Mouse (Mus musculus) liver, embryonic 12.5 days (tissue): ENCODE data around the gene Smarcc1. TPM values are rescaled to one million over a fixed set of nuclear protein-coding genes. Genes with fewer than 3 reads are reported as not detected.
"Not testable (repeated sequence)": the region's sequence is repeated elsewhere in the genome, so short reads cannot be mapped to it uniquely, and the experiment has no call there.

ENCODE experiments used
- ATAC-seq: fragments of 200-750 bp; cut with Nextera tagmentation; 2 replicates; pipeline ENCODE4 v1.8.0; 2017; ENCODE audit warnings: moderate number of reproducible peaks, mild to moderate bottlenecking, moderate library complexity
- H3K27ac ChIP-seq: fragments of 300-500 bp; sonication (generic); 2 replicates; pipeline ENCODE4 v1.5.1; 2016; ENCODE audit warnings: mild to moderate bottlenecking
- H3K27me3 ChIP-seq: fragments of 300-500 bp; sonication (generic); replicated peaks from 2 replicates; pipeline ENCODE4 v1.6.1; 2016; ENCODE audit warnings: mild to moderate bottlenecking, moderate library complexity
- H3K36me3 ChIP-seq: fragments of 300-500 bp; sonication (generic); 2 replicates; pipeline ENCODE4 v1.6.1; 2016; ENCODE audit warnings: mild to moderate bottlenecking, moderate library complexity
- H3K4me1 ChIP-seq: fragments of 300-500 bp; sonication (generic); 2 replicates; pipeline ENCODE4 v1.6.1; 2016
- H3K4me2 ChIP-seq: fragments of 300-500 bp; sonication (generic); 2 replicates; pipeline ENCODE4 v1.6.1; 2016; ENCODE audit warnings: mild to moderate bottlenecking, moderate library complexity
- H3K4me3 ChIP-seq: fragments of 300-500 bp; sonication (generic); 2 replicates; pipeline ENCODE4 v1.5.1; 2016; ENCODE audit warnings: mild to moderate bottlenecking, moderate library complexity
- H3K9ac ChIP-seq: fragments of 300-500 bp; sonication (generic); 2 replicates; pipeline ENCODE4 v1.6.1; 2016; ENCODE audit warnings: mild to moderate bottlenecking, moderate library complexity
- H3K9me3 ChIP-seq: fragments of 300-500 bp; sonication (generic); replicated peaks from 2 replicates; pipeline ENCODE4 v1.6.1; 2016; ENCODE audit warnings: mild to moderate bottlenecking, moderate library complexity
- WGBS: fragments of 180-500 bp; shearing (Covaris S2); methylation state at CpG from one replicate; pipeline ENCODE4 v1.1.7; 2016; ENCODE audit not compliant: insufficient replicate concordance; 5-methylcytosine and 5-hydroxymethylcytosine counted together
- polyA plus RNA-seq: library from polyadenylated mRNA; unstranded; fragments of >200 nt; fragmentation: Nextera tagmentation; extraction: Ambion mirVana; gene quantifications from 2 replicates; pipeline ENCODE4 v1.2.1, GENCODE M21; 2016

The Smarcc1 gene
- polyA plus RNA-seq, 1 experiment from 2014 or later, result 69.2 TPM

DNA sequence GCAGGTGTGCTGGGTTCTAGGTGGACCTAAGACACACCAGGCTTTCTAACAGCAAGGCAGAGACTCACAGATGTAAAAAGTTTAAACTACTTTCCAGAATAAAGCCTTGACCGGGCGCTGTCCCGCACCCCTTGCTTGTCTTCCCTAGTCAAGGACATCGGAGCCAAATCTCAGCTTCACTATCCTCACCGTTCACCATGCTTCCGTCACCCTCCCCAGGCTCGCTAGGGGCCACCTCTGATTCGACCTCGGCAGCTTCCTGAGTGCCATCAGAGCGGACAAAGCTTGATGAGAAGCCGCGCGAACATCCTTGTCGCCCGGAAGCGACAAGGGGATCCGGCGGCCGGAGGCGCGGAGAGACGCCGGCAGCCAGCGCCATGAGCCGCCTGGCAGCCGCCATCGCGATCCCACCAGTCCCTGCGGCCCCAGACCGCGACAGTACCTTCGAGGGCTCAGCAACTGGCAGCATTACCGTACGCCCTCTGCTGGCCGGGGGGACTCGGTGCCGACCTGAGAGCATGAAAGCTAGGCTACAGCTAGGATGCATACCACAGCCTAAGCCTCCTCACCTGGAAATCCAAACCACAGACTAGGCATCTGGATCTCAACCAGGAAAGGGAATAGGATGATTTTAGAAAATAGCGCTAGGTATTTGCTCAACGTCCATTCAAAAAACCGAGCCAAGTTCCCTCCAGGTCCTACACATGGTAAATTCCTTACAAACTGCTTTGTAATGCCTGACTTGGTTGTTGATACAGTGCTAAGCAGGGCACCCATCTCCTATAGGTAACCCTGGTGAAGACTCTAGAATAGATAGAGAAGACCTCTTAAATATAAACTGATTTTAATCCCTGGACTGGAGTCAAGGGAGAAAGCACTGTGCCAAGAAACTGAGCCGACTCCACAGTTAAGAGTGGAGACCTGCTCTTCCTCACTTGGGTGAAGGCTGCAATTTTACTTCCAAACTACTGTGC lies 16.6 kb upstream of the Smarcc1 start:
- Histone ChIP-seq H3K36me3 (peaks cover 69% of the 10 kb centered on the region), H3K9ac (peak overlapping the region; percentile 87), H3K9me3 (no peaks in the 10 kb centered on the region), H3K27ac (peak overlapping the region; percentile 65), H3K4me1 (peaks cover 34% of the 10 kb centered on the region), H3K27me3 (no peaks in the 10 kb centered on the region), H3K4me2 (peak overlapping the region; percentile 76), H3K4me3 (peak overlapping the region; percentile 90)
- 3% methylated on average over 41 of the region's 41 CpGs for WGBS
- ATAC-seq, result peak; percentile 94

DNA sequence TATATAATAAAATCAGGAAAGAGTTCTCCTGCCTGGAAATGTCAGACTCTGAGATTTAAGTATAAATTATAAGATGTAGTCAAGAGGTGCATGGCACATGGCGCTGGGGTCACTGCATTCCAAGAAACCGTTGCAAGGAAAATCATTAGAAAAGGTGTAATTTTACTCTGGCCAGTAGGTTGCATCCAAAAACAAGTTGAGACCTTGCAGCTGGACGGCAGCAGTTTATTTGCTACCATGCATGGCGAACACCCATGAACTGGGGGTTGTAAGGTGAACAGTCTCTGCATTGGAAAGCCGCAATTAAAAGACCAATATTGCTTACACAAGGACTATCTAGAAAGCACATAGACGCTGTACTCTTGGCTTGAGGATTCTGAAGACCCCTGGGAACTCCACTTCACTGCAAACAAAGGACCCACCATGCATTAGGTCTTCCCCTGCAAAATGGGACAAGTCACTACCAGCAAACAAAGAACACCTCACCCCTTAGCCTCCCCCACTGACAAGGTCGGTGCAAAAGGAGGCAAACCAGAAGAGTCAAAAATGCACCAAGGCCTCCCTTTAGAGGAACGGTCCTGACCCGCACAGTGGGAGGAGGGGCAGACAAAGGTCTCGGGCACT lies 1.0 kb upstream of the Smarcc1 start:
- no peak for ATAC-seq
- H3K9me3 ChIP-seq, result no peaks in the 10 kb centered on the region
- WGBS, result 15% methylated on average over 10 of the region's 10 CpGs
- peak overlapping the region; percentile 93 for H3K27ac ChIP-seq
- peak overlapping the region; percentile 87 for H3K9ac ChIP-seq
- H3K4me3 ChIP-seq, result peak overlapping the region; percentile 88
- H3K4me1 ChIP-seq, result peaks cover 28% of the 10 kb centered on the region
- H3K36me3 ChIP-seq, result peaks cover 41% of the 10 kb centered on the region
- peak overlapping the region; percentile 91 for H3K4me2 ChIP-seq
- no peaks in the 10 kb centered on the region for H3K27me3 ChIP-seq

DNA sequence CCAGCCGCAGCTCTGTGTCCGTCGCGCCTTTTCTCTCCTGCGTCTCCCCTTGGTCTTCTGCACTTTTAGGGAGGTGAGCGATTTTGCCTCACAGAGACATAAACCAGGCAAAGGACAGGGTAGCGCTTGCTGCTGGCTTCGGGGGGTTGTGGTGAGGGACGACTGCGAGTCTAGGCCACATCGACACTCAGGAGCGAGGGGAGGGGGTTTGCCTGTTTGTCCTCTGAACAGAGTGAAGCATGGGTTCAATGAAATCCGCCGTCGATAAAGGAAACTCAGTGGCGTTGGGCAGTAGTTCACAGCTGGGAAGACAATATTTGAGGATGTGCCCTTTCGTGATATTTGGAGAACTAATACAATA lies 251 bp downstream of the Smarcc1 start, which contains the start of gene Dhx30:
Gene Dhx30, minus strand, starts transcription at position 52 of the 361 bp plus-strand sequence.
- peak within 1 kb of the TSS; percentile 93 for H3K27ac ChIP-seq
- no peak for ATAC-seq
- H3K36me3 ChIP-seq, result peaks cover 28% of the 10 kb centered on the region
- H3K9me3 ChIP-seq, result no peaks in the 10 kb centered on the region
- peak within 1 kb of the TSS; percentile 88 for H3K4me3 ChIP-seq
- peak within 1 kb of the TSS; percentile 91 for H3K4me2 ChIP-seq
- WGBS, result under 1% methylated on average over 17 of the region's 17 CpGs
- H3K4me1 ChIP-seq, result peaks cover 28% of the 10 kb centered on the region
- peak within 1 kb of the TSS; percentile 87 for H3K9ac ChIP-seq
- no peaks in the 10 kb centered on the region for H3K27me3 ChIP-seq

DNA sequence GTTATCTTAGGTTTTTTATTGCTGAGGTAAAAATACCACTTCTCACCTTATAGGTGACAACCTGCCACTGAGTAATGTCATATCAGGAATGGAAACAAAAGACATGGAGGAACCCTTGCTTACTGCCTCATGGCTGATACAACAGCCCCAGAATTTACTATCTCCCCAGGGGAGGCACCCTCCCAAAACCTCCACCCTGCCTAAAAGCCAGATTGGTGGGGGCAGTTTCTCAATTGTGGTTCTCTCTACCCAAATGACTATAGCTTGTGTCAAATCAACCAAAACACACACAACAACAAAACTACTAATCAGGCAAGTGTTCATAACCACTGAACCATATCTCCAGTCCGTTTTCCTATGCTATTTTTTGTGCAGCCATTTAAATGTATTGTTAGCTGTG lies 741 bp downstream of the Smarcc1 start:
- Histone ChIP-seq H3K4me2 (peak overlapping the region; percentile 91), H3K27me3 (no peaks in the 10 kb centered on the region), H3K27ac (peak overlapping the region; percentile 93), H3K9ac (peak overlapping the region; percentile 87), H3K4me3 (peak overlapping the region; percentile 88), H3K9me3 (no peaks in the 10 kb centered on the region), H3K4me1 (peaks cover 28% of the 10 kb centered on the region), H3K36me3 (peaks cover 23% of the 10 kb centered on the region)
- no peak for ATAC-seq
- 33% methylated on average over 1 of the region's 1 CpGs for WGBS

DNA sequence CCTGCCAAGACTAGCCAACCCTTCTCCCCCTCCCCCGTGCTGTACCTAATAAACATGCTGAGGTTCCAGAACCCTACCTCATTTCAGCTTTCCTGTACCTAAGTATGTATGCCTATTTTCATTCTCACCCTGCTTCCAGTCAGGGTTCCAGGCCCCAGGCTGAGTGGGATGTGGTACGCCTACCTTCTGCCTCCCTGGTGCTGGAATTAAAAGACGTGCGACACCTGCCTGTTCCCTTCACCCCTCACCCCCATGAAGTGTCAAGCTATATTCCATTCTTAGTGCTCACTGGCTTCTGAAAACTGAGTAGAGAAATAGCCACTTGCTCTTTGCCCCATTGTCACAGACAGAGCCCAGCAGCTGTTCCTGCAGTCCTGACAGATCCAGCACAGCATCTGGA lies 3.9 kb downstream of the Smarcc1 start:
- Histone ChIP-seq H3K4me1 (peaks cover 19% of the 10 kb centered on the region), H3K9ac (no peak overlapping the region), H3K9me3 (no peaks in the 10 kb centered on the region), H3K27ac (no peak overlapping the region), H3K4me2 (no peak overlapping the region), H3K36me3 (peaks cover 9% of the 10 kb centered on the region), H3K4me3 (no peak overlapping the region), H3K27me3 (no peaks in the 10 kb centered on the region)
- 83% methylated on average over 4 of the region's 4 CpGs for WGBS
- no peak for ATAC-seq

DNA sequence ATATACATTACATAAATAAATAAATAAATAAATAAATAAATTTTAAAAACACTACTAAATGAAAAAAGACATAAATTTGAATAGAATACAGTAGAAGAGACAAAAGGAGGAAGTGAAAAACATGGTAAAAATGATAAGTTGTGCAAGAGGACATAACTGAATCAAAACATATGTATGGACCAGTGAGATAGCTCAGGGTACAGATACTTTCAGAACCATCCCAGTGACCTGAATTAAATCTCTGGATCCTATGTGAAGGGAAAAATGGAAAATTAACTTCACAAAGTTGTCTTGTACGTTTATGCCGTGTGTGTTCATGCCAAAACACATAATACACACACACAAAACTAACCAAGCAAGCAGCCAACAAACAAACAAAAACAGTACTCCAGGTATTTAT lies 5.8 kb downstream of the Smarcc1 start:
- peaks cover 9% of the 10 kb centered on the region for H3K36me3 ChIP-seq
- H3K4me1 ChIP-seq, result peaks cover 11% of the 10 kb centered on the region
- no peak overlapping the region for H3K9ac ChIP-seq
- H3K4me2 ChIP-seq, result no peak overlapping the region
- WGBS, result 53% methylated on average over 2 of the region's 2 CpGs
- H3K9me3 ChIP-seq, result no peaks in the 10 kb centered on the region
- no peak for ATAC-seq
- no peaks in the 10 kb centered on the region for H3K27me3 ChIP-seq
- H3K27ac ChIP-seq, result no peak overlapping the region
- H3K4me3 ChIP-seq, result no peak overlapping the region

DNA sequence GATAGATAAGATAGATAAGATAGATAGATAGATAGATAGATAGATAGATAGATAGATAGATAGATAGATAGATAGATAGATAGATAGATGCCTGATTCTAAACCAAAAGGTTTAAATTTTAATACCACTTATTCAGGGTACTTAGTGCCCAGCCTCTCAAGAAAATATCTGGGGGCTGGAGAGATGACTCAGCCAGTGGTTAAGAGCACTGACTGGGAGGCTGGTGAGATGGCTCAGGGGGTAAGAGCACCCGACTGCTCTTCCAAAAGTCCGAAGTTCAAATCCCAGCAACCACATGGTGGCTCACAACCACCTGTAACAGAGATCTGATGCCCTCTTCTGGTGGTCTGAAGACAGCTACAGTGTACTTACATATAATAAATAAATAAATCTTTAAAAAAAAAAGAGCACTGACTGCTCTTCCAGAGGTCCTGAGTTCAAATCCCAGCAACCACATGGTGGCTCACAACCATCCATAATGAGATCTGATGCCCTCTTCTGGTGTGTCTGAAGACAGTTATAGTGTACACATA lies 6.6 kb downstream of the Smarcc1 start:
- not testable (repeated sequence) for H3K27ac ChIP-seq

DNA sequence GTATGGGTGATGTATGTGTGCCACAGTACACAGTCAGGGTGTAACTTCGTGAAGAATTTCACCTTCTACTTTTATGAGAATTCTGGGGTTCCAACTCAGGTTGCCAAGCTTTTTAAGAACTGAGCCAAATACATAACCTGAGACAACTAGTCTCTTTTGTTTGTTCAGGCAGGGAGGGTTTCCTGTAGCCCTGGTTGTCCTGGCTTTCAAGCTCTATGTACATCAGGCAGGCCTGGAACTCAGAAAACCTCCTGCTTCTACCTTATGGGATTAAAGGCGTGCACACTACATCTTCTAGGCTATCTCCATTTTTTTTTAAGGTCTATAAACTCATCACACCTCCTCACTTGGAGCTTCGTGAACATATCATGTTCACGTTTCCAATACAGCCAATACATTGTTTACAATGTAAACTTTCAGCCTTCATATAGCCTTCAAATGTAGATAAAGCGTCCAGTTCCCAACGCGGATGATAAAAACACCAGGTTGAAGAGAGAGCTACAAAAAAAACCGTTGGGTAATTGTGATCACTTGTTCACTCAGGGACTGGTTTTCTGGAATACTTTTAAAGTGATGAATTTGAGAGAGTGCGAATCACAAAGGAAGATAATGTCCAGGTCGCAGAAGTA lies 13.5 kb downstream of the Smarcc1 start:
- WGBS, result 16% methylated on average over 10 of the region's 10 CpGs
- no peak for ATAC-seq

More for the DNA sequence above, 6.6 kb downstream of the Smarcc1 start:
- not testable (repeated sequence) for H3K4me1 ChIP-seq, ATAC-seq, H3K4me2 ChIP-seq, H3K4me3 ChIP-seq, H3K27me3 ChIP-seq, H3K9me3 ChIP-seq, H3K36me3 ChIP-seq, H3K9ac ChIP-seq
- WGBS, result 27% methylated on average over 2 of the region's 2 CpGs

DNA sequence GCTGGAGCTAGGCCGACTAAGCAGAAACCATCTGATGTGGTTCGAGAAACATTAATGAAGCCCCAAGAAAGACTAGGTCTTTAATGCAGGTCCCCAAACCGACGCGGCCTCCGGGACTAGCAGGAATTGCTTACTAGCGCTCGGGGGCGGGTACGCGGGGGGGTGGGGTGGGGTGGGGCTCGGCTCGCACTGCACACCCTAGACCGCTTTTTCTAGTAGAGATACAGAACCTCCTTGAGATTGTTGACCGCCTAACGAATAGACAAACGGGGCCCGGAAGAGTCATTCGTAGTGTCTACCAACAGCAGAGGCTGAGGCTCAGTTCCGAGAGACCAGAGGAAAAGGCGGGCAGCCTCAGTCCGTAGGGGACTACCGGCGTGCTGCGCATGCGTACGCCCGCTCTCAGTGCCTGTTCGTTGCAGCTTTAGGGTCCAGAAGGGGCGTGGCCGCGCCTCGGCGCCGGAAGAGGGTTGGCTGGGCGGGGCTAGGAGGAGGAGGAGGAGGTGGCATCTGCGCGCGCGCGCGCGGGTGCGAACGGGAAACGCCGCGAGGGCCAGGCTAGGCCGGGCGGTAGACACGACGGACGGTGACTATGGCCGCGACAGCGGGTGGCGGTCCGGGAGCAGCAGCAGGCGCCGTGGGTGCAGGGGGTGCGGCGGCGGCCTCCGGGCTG lies 14.2 kb downstream of the Smarcc1 start:
- Histone ChIP-seq H3K9ac (peak overlapping the region; percentile 90), H3K36me3 (peaks cover 30% of the 10 kb centered on the region), H3K27me3 (no peaks in the 10 kb centered on the region), H3K4me2 (peak overlapping the region; percentile 97), H3K4me3 (peak overlapping the region; percentile 85), H3K4me1 (peaks cover 39% of the 10 kb centered on the region), H3K9me3 (no peaks in the 10 kb centered on the region), H3K27ac (peak overlapping the region; percentile 99)
- under 1% methylated on average over 64 of the region's 64 CpGs for WGBS
- peak; percentile 95 for ATAC-seq

More for the DNA sequence above, 13.5 kb downstream of the Smarcc1 start:
- Histone ChIP-seq H3K4me2 (peak overlapping the region; percentile 97), H3K36me3 (peaks cover 24% of the 10 kb centered on the region), H3K4me1 (peaks cover 39% of the 10 kb centered on the region), H3K9me3 (no peaks in the 10 kb centered on the region), H3K4me3 (peak overlapping the region; percentile 85), H3K9ac (peak overlapping the region; percentile 90), H3K27ac (peak overlapping the region; percentile 99), H3K27me3 (no peaks in the 10 kb centered on the region)

DNA sequence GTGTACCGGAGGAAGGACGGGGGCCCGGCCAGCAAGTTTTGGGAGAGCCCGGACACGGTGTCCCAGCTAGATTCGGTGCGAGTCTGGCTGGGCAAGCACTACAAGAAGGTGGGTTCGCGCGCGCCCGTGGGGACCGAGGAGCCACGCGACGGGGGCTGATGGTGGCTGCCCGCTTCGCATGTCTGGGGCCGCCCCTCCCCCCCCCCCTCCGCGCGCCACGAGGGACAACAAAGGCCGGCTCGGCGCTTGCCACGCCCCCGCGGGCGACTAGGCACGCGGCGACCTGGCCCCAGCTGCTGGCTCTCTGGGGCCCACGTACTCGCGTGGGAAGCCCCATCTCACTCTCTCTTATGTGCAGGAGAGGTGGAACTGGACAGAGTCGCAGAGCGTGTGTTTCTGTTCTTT lies 14.7 kb downstream of the Smarcc1 start:
- Histone ChIP-seq H3K27me3 (no peaks in the 10 kb centered on the region), H3K27ac (peak overlapping the region; percentile 99), H3K9me3 (no peaks in the 10 kb centered on the region), H3K36me3 (peaks cover 36% of the 10 kb centered on the region), H3K4me3 (peak overlapping the region; percentile 85), H3K4me2 (peak overlapping the region; percentile 97), H3K4me1 (peaks cover 41% of the 10 kb centered on the region), H3K9ac (peak overlapping the region; percentile 90)
- peak; percentile 49 for ATAC-seq
- WGBS, result 4% methylated on average over 32 of the region's 38 CpGs

DNA sequence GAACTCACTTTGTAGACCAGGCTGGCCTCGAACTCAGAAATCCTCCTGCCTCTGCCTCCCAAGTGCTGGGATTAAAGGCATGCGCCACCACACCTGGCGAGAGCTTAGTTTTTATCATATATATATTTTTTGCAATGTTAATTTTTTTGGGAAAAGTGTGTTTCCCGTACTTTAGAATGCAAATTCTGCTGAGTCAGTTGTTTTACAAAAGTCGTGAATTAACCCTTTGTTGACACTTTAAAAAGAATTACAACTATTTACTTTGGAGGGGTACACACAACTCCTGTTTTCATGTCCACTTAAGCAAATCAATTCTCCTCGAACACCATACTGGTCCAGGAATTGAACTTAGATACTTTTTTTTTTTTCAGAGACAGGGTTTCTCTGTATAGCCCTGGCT lies 15.4 kb downstream of the Smarcc1 start:
- no peaks in the 10 kb centered on the region for H3K27me3 ChIP-seq

More for the DNA sequence above, 15.4 kb downstream of the Smarcc1 start:
- 26% methylated on average over 6 of the region's 6 CpGs for WGBS
- peak overlapping the region; percentile 99; the same call in 1 of the 2 replicates for H3K27ac ChIP-seq
- peak overlapping the region; percentile 97 for H3K4me2 ChIP-seq
- H3K4me3 ChIP-seq, result peak overlapping the region; percentile 85
- H3K36me3 ChIP-seq, result peaks cover 41% of the 10 kb centered on the region
- H3K9me3 ChIP-seq, result no peaks in the 10 kb centered on the region
- no peak for ATAC-seq
- H3K4me1 ChIP-seq, result peaks cover 43% of the 10 kb centered on the region
- peak overlapping the region; percentile 90; the same call in 1 of the 2 replicates for H3K9ac ChIP-seq
